Mouse (Mus musculus): ENCODE results near the gene Sbno2.

The Sbno2 gene

DNA sequence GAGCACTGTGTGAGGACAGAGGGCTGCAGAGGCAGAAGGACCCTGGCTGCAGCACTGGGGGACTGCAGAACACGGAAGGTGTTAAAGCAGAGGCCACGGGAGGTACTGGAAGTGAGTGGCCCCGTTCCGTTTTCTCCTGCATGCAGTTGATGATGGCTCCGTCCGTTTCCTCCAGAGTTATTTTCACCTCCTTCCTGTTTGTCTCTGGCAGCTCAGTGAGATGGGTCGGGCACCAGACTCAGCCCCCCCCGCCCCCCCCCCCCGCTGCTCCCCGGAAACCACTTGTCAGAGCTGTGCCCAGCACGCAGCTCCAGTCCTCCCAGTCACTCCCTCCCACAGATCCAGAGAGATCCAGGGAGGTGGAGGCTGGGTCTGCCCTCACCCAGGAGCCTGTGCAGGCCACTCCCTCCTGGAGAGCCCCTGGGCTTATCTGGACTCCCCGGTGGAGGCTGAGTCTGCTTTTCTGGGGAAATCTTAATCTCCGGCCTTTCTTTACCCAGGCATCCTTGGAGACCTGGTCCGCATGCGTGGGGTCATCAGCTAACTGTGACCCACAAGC, 86.6 kb downstream of the Sbno2 start:
- DNase-seq (ENCODE audit: low read depth) = no peak

GRCm38 (mm10) chr10:80017771-80018170, 87.6 kb downstream of the Sbno2 start:
- no peak for DNase-seq (ENCODE audit: low read depth)

- peak; percentile 70 for DNase-seq (ENCODE audit: low read depth)
Measured at GRCm38 (mm10) chr10:80017361-80017760, 88.0 kb downstream of the Sbno2 start.

- DNase-seq (ENCODE audit: low read depth) = no peak
Measured at GRCm38 (mm10) chr10:80016931-80017330, 88.4 kb downstream of the Sbno2 start.

DNA sequence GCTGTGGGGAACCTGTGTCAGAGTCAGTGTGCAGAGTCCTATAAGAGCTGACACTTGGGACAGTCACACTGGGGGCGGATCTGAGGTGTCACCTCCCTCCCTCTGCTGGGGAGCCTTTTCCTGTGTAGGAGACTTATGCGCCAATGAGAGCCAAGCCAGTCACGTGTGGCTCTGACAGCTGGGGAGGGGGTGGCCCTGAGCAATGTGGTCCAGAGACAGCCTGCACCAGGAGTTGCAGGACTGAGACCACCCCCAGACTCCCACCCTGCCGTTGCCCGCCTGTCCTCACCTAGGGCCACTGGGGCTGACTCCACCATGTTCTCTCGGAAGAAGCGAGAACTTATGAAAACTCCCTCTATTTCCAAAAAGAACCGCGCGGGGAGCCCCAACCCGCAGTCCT, 88.9 kb downstream of the Sbno2 start, which contains the start of gene Arhgap45:
Arhgap45 (plus strand) TSS at position 143 of the 400 bp plus-strand sequence.
- peak; percentile 84 for DNase-seq (ENCODE audit: low read depth)

- no peak for DNase-seq (ENCODE audit: low read depth)
Measured at GRCm38 (mm10) chr10:80015583-80015982, 89.8 kb downstream of the Sbno2 start.

DNA sequence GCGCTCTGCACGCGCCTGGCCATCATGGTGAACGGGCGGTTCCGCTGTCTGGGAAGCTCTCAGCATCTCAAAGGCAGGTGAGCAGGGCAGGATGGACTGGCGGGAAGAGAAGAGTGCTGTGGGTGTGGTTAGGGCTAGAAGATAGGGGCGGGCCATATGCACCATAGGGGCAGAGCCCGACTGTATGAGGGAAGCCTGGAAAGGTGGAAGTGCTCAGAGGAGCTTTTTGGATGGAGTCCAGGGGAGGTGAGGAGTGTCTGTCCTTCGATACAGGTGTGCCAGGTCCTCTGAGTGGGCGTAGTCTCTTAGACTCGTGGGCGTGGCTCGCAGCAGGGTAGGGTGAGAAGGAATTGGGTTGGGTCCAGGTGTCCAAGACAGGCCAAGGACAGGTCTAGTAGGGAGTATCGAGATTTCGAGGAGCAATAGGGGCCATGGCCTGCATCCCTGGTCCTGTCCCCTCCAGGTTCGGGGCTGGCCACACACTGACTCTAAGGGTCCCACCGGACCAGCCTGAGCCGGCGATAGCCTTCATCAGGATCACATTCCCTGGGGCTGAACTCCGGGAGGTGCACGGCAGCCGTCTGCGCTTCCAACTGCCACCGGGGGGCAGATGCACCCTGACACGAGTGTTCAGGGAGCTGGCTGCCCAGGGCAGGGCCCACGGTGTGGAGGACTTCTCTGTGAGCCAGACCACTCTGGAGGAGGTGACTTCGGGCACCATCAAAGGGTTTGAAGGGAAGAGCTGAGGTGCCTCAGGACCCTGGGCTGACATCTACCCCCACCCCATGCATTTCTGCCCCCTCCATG, 90.7 kb downstream of the Sbno2 start:
- no peak for DNase-seq (ENCODE audit: low read depth)

- DNase-seq (ENCODE audit: low read depth) = no peak
Measured at GRCm38 (mm10) chr10:80013609-80014008, 91.8 kb downstream of the Sbno2 start.

DNA sequence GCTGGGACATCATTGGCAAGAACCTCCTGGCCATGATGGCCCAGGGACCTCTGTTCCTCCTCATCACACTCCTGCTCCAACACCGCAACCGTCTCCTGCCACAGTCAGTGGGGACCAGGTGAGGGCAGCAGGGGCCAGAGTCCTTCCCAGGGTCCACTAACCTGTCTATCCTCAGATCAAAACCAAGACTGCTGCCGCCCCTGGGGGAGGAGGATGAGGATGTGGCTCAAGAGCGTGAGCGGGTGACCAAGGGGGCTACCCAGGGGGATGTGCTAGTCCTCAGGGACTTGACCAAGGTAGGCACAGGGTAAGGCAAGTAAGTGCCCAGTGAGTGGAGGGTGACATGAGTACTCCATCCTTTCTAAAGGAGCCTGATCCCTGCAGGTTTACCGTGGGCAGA, 93.6 kb downstream of the Sbno2 start:
- DNase-seq (ENCODE audit: low read depth) = no peak

All from c-Kit-positive CD71-negative TER-119-negative erythroid progenitor cells, embryonic 14.5 days (primary cell).